Mouse (Mus musculus) bone marrow, adult 2 months (tissue): ENCODE results near the gene Arrb1.

Source experiments
- CTCF ChIP-seq: fragments of 200-500 bp; IDR thresholded peaks from 2 replicates; pipeline ENCODE4 v1.5.1; 2011; ENCODE audit warnings: low read length, control low read depth; ENCODE audit not compliant: control insufficient read depth, insufficient read depth
- POLR2A ChIP-seq: fragments of 200-500 bp; IDR thresholded peaks from 2 replicates; pipeline ENCODE4 v1.6.1; 2011; ENCODE audit warnings: low read depth, mild to moderate bottlenecking, control low read depth, low read length, borderline replicate concordance; ENCODE audit not compliant: control insufficient read depth

- TF ChIP-seq CTCF: no peak
- TF ChIP-seq POLR2A: no peak
These were observed 27.2 kb downstream of the Arrb1 start for GRCm38 (mm10) chr7:99562478-99562877.
